Mouse (Mus musculus) heart, embryonic 12.5 days (tissue): ENCODE results near the gene Lmntd1. TPM values are rescaled to one million over a fixed set of nuclear protein-coding genes. Genes with fewer than 3 reads are reported as not detected.
A peak's percentile ranks its signal among the peaks of the same experiment; 100 is the strongest.

Source experiments
- ATAC-seq: fragments of 200-750 bp; cut with Nextera tagmentation; 2 replicates; pipeline ENCODE4 v1.8.0; 2017; ENCODE audit warnings: moderate TSS enrichment, moderate library complexity; ENCODE audit not compliant: insufficient number of reproducible peaks, low FRiP score
- H3K27ac ChIP-seq: fragments of 300-500 bp; sonication (generic); 2 replicates; pipeline ENCODE4 v1.5.1; 2016; ENCODE audit warnings: mild to moderate bottlenecking, moderate library complexity; ENCODE audit not compliant: poor library complexity, severe bottlenecking
- H3K27me3 ChIP-seq: fragments of 300-500 bp; sonication (generic); replicated peaks from 2 replicates; pipeline ENCODE4 v1.6.1; 2016; ENCODE audit warnings: mild to moderate bottlenecking, moderate library complexity
- H3K36me3 ChIP-seq: fragments of 300-500 bp; sonication (generic); 2 replicates; pipeline ENCODE4 v1.6.1; 2016; ENCODE audit warnings: mild to moderate bottlenecking, moderate library complexity
- H3K4me1 ChIP-seq: fragments of 300-500 bp; sonication (generic); replicated peaks from 2 replicates; pipeline ENCODE4 v1.6.1; 2016; ENCODE audit warnings: mild to moderate bottlenecking
- H3K4me2 ChIP-seq: fragments of 300-500 bp; sonication (generic); 2 replicates; pipeline ENCODE4 v1.6.1; 2016; ENCODE audit warnings: mild to moderate bottlenecking, moderate library complexity
- H3K4me3 ChIP-seq: fragments of 300-500 bp; sonication (generic); 2 replicates; pipeline ENCODE4 v1.5.1; 2016; ENCODE audit warnings: mild to moderate bottlenecking
- H3K9ac ChIP-seq: fragments of 300-500 bp; sonication (generic); 2 replicates; pipeline ENCODE4 v1.6.1; 2016; ENCODE audit warnings: mild to moderate bottlenecking, moderate library complexity
- H3K9me3 ChIP-seq: fragments of 300-500 bp; sonication (generic); replicated peaks from 2 replicates; pipeline ENCODE4 v1.6.1; 2016; ENCODE audit warnings: mild to moderate bottlenecking, moderate library complexity
- WGBS: fragments of 180-500 bp; shearing (Covaris S2); methylation state at CpG from one replicate; pipeline ENCODE4 v1.1.7; 2016; 5-methylcytosine and 5-hydroxymethylcytosine counted together
- polyA plus RNA-seq: library from polyadenylated mRNA; unstranded; fragments of >200 nt; fragmentation: Nextera tagmentation; extraction: Ambion mirVana; gene quantifications from 2 replicates; pipeline ENCODE4 v1.2.1, GENCODE M21; 2016

The Lmntd1 gene
- polyA plus RNA-seq, 1 experiment from 2014 or later: 7.0 TPM

DNA sequence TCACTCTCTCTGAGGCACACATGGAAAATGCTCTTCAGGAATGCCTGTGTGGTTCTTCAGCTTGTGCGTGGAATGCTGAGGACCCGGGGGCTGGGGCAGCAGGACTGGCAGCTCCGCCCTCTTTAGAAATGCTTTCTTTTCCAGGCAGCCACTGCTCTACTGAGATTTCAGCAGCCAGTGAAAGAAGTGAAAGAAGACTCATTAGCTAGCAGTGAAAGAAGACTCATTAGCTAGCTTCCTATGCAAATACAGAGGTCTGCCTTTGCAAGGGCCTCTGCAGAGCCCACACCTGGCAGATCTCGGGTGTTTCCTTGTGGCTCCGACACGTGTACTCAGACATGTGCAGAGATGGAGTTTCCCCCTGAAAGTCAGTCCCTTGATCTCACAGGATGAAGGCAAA lies 234.9 kb downstream of the Lmntd1 start:
- Histone ChIP-seq H3K27ac (no peak overlapping the region; the same call in 1 of the 2 replicates), H3K4me2 (0 out of 2 replicates have a peak overlapping the region, but pooled peaks have one; percentile 17)
- 34% methylated on average over 6 of the region's 6 CpGs for WGBS

DNA sequence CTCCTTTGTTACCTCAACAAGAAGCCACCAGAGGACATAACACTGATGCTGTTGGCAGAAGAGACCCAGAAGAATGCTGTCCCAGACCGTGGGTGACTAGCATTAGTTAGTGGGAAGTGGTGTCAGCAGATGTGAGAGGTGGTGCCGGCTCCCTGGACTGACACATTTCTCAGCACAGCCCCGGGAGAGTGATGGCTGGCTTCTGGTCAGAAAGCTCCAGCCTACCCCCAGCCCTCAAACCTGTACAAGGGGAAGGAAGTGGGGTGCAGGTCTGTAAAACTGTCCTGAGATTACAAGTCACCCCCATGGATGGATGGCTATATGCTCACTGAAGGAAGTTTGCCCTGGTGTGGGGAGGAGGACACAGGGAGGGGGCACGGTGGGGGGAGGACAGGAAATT lies 235.4 kb downstream of the Lmntd1 start:
- Histone ChIP-seq H3K9me3 (no peaks in the 10 kb centered on the region), H3K27me3 (0 out of 2 replicates have a peak, but pooled peaks cover 13% of the 10 kb centered on the region), H3K9ac (no peak overlapping the region), H3K27ac (no peak overlapping the region), H3K4me2 (0 out of 2 replicates have a peak overlapping the region, but pooled peaks have one; percentile 17), H3K4me1 (peaks cover 27% of the 10 kb centered on the region), H3K4me3 (no peak overlapping the region), H3K36me3 (no peaks in the 10 kb centered on the region)
- 35% methylated on average over 4 of the region's 4 CpGs for WGBS
- no peak for ATAC-seq

More for the DNA sequence above, 234.9 kb downstream of the Lmntd1 start:
- Histone ChIP-seq H3K4me3 (no peak overlapping the region), H3K27me3 (0 out of 2 replicates have a peak, but pooled peaks cover 13% of the 10 kb centered on the region), H3K36me3 (no peaks in the 10 kb centered on the region), H3K9ac (no peak overlapping the region), H3K9me3 (no peaks in the 10 kb centered on the region), H3K4me1 (peaks cover 22% of the 10 kb centered on the region)
- ATAC-seq: no peak

DNA sequence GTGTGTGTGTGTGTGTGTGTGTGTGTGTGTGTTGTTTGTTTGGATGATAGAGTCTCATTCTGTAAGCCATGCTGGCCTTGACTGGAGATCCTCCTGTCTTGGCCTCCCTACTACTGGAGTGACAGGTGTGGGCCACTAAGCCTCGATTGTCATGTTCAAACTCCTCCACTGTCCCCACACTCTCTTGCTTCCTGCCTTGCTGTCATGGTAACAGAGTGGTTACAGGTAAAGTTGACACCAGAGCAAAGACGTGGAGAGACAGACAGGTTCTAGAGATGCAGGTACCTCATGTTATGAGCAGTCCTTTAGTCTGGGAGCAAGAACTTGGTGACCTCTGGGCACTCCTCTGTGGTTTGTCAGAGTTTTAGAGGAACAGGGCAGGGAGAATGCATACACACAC lies 239.7 kb downstream of the Lmntd1 start:
- Histone ChIP-seq H3K9ac (no peak overlapping the region), H3K27ac (no peak overlapping the region)
- 72% methylated on average over 2 of the region's 2 CpGs for WGBS

DNA sequence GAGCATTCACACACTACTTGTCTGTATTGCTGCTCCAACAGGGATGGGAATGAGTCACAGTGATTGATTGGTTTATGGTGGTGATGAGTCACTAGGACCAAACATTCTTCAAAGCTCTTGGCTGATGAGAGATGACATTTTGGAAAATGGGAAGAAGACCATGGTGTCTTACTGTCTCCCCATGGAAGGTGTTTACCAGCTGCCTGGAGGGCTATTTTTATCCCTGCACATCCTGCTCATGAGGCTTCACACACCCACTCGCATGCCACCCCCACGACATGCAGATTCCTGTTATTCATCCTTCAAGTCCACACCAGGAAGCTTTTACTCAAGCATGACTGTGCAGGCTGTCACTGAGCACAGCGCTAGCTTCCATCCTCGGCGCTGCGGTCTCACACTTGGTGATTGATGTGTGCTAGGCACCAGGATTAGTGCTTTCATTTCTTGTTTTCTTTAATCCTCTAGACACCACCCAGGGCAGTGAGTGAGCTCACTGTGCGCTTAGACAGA lies 240.4 kb downstream of the Lmntd1 start:
- H3K27ac ChIP-seq: no peak overlapping the region
- peaks cover 39% of the 10 kb centered on the region for H3K4me1 ChIP-seq
- 34% methylated on average over 7 of the region's 7 CpGs for WGBS

More for the DNA sequence above, 239.7 kb downstream of the Lmntd1 start:
- 0 out of 2 replicates have a peak, but pooled peaks cover 13% of the 10 kb centered on the region for H3K27me3 ChIP-seq
- no peaks in the 10 kb centered on the region for H3K9me3 ChIP-seq
- H3K36me3 ChIP-seq: no peaks in the 10 kb centered on the region
- no peak overlapping the region for H3K4me2 ChIP-seq
- peaks cover 39% of the 10 kb centered on the region for H3K4me1 ChIP-seq
- ATAC-seq: no peak
- H3K4me3 ChIP-seq: no peak overlapping the region

DNA sequence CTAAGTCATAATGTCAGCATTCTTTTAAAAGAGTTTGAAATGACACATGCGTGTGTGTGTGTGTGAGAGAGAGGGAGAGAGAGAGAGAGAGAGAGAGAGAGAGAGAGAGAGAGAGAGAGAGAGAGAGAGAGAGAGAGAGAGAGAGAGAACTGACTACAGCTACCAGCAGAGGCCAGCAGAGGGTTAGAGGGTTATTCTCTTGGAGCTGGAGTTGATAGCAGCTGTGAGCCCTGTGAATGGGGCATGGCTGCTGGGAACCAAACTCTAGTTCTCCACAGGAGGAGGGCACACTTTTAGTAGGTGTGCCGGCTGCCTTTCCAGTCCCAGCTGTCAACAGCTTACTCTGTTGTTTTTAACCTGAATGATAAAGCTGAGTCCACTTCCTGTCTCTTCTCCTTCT lies 242.1 kb downstream of the Lmntd1 start:
- H3K4me2 ChIP-seq: no peak overlapping the region
- peaks cover 45% of the 10 kb centered on the region for H3K4me1 ChIP-seq
- no peak for ATAC-seq
- H3K4me3 ChIP-seq: no peak overlapping the region
- H3K9ac ChIP-seq: no peak overlapping the region
- H3K36me3 ChIP-seq: no peaks in the 10 kb centered on the region
- no peaks in the 10 kb centered on the region for H3K9me3 ChIP-seq
- 34% methylated on average over 2 of the region's 2 CpGs for WGBS
- no peak overlapping the region for H3K27ac ChIP-seq
- peaks cover 18% of the 10 kb centered on the region for H3K27me3 ChIP-seq

More for the DNA sequence above, 240.4 kb downstream of the Lmntd1 start:
- Histone ChIP-seq H3K27me3 (0 out of 2 replicates have a peak, but pooled peaks cover 13% of the 10 kb centered on the region), H3K4me2 (no peak overlapping the region), H3K4me3 (no peak overlapping the region), H3K9me3 (no peaks in the 10 kb centered on the region), H3K36me3 (no peaks in the 10 kb centered on the region), H3K9ac (no peak overlapping the region)
- no peak for ATAC-seq

DNA sequence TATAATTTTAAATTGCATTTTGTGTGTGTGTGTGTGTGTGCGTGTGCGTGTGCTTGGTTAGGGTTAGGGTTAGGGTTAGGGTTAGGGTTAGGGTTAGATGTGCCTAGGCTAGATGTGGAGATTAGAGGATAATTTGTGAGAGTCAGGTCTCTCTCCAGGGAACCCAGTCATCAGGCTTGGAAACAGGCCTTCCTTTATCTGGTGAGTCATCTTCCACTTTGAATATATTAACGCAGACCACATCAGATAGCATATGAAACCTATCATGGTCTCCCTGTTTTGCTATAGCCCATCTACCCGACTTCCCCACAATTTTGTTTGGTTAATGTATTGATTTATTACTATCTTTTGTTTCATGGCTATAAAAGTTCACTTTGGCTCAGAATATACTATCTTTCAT lies 242.5 kb downstream of the Lmntd1 start:
- peaks cover 22% of the 10 kb centered on the region for H3K27me3 ChIP-seq
- no peak overlapping the region for H3K4me2 ChIP-seq
- no peak overlapping the region for H3K9ac ChIP-seq
- no peak for ATAC-seq
- no peaks in the 10 kb centered on the region for H3K36me3 ChIP-seq
- WGBS: 81% methylated on average over 4 of the region's 4 CpGs
- peaks cover 45% of the 10 kb centered on the region for H3K4me1 ChIP-seq
- H3K9me3 ChIP-seq: no peaks in the 10 kb centered on the region
- no peak overlapping the region for H3K27ac ChIP-seq
- no peak overlapping the region for H3K4me3 ChIP-seq

DNA sequence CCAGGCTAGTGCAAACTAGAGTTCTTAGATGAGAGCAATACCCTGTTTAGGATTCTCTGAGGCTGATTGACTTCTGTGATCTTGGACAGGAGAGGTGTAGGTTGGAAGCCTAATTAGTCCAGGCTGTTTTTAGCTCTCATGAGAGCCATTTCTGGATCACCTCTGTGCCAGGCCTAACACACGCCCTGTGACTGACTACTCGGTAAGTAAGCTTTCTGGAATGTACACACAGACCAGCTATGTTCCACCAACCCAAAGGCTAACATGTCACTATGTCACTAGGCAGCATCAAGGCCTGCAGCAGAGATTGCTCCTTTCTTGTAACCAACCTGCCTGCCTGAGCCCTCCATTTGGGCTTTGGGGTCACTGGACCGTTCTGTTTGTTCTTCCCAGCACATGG lies 243.8 kb downstream of the Lmntd1 start:
- Histone ChIP-seq H3K27ac (no peak overlapping the region), H3K9ac (no peak overlapping the region), H3K9me3 (no peaks in the 10 kb centered on the region), H3K4me3 (no peak overlapping the region), H3K27me3 (peaks cover 14% of the 10 kb centered on the region), H3K36me3 (no peaks in the 10 kb centered on the region), H3K4me1 (peaks cover 45% of the 10 kb centered on the region), H3K4me2 (no peak overlapping the region)
- 46% methylated on average over 3 of the region's 3 CpGs for WGBS
- no peak for ATAC-seq

DNA sequence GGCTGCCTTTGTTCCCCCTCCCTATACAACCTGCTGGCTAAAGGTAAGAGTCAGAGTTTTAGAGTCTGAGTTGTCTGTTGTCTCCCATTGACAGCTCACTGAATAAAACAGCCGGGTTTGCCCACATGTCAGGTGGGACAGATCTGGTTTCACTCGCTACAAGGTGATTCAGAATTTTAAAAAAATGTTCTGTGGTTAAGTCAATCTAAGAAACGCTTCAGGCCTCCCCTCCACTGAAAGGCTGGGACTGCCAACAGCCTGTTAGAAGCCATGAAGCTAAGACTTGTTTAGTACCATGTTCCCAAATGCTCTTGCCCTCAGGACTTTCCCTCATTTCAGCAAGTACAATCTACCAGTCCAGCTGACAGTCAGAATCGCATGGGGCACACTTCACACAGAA lies 244.8 kb downstream of the Lmntd1 start:
- Histone ChIP-seq H3K4me2 (no peak overlapping the region), H3K27ac (no peak overlapping the region), H3K27me3 (peaks cover 14% of the 10 kb centered on the region), H3K4me1 (peaks cover 45% of the 10 kb centered on the region), H3K36me3 (no peaks in the 10 kb centered on the region), H3K9me3 (no peaks in the 10 kb centered on the region), H3K9ac (no peak overlapping the region), H3K4me3 (no peak overlapping the region)
- no peak for ATAC-seq
- WGBS: 49% methylated on average over 4 of the region's 4 CpGs

DNA sequence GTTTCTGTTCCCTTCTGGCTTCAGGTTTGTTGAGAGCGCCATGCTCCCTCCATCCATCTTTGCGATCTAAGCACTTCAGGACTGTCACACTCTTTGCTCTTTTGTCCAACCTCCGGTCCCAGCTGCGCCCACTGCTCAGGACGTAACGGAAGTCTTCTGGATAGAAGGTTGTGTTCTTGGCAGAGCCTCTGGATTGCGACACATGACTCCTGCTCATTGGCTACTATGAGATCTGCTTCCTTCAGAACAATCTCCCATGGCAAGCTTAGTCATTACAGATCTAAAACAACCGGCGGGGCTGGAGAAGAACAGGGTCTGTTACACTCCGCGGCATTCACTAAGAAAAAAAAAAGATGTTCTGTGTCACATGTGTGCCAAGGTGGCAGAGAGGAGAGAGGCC lies 247.6 kb downstream of the Lmntd1 start:
- Histone ChIP-seq H3K4me3 (no peak overlapping the region), H3K9ac (no peak overlapping the region), H3K27me3 (peaks cover 17% of the 10 kb centered on the region), H3K4me1 (peaks cover 38% of the 10 kb centered on the region), H3K27ac (no peak overlapping the region), H3K4me2 (no peak overlapping the region), H3K9me3 (no peaks in the 10 kb centered on the region), H3K36me3 (no peaks in the 10 kb centered on the region)
- ATAC-seq: no peak
- 89% methylated on average over 11 of the region's 11 CpGs for WGBS

DNA sequence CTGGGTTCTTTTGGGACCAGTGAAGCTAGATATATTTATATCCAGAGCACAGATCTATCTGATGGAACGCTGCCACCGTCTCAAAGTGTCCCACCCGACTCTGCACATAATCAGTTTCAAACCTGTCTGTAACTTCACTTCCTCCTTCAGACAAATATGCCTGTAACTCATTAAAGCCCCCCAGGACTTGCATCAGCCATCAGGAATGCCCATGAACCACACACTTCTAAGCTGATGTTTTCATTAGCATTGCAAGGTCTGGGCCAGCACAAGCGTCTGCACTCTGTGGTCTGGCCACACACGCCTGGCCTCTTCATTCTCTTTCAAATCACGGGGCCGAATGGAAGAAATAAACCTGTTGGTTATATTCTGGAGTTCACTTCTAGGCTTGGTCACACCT lies 250.4 kb downstream of the Lmntd1 start:
- no peak overlapping the region for H3K4me3 ChIP-seq
- peaks cover 24% of the 10 kb centered on the region for H3K27me3 ChIP-seq
- no peak overlapping the region for H3K4me2 ChIP-seq
- no peak for ATAC-seq
- no peaks in the 10 kb centered on the region for H3K9me3 ChIP-seq
- 52% methylated on average over 7 of the region's 7 CpGs for WGBS
- no peaks in the 10 kb centered on the region for H3K36me3 ChIP-seq
- no peak overlapping the region for H3K9ac ChIP-seq
- H3K27ac ChIP-seq: no peak overlapping the region
- H3K4me1 ChIP-seq: peaks cover 14% of the 10 kb centered on the region

DNA sequence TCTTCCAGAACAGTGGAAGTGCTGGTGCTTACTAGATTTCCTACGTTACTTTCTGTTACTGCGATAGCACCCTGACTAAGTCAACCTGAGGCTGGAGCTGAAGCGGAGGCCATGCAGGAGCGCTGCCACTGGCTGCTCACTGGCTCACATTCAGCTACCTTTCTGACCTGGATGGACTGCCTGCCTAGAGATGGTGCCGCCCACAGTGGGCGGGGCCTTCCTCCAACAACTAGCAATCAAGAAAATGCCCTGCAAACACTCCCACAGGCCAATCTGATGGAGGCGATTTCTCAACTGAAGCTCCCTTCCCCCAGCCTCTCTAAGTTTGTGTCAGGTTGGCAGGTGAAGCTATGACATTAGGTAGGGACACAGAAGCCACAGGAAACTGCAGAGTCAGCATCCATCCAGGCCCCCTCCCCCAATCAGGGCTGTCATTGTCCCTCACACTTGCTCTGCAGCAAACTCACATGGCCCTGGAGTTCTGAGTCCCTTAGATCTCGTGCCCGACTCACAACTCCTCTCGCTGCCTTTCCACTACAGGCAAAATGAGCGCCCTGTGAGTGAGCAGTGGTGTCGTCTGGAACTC lies 252.9 kb downstream of the Lmntd1 start:
- no peaks in the 10 kb centered on the region for H3K9me3 ChIP-seq
- peaks cover 8% of the 10 kb centered on the region; the same call in 1 of the 2 replicates for H3K4me1 ChIP-seq
- H3K4me3 ChIP-seq: no peak overlapping the region
- ATAC-seq: no peak
- H3K27me3 ChIP-seq: peaks cover 10% of the 10 kb centered on the region; the same call in 1 of the 2 replicates
- no peaks in the 10 kb centered on the region for H3K36me3 ChIP-seq
- H3K27ac ChIP-seq: no peak overlapping the region
- WGBS: 58% methylated on average over 12 of the region's 12 CpGs
- H3K9ac ChIP-seq: no peak overlapping the region
- no peak overlapping the region for H3K4me2 ChIP-seq
